Mouse (Mus musculus): ENCODE results near the gene Ggt1.

DNA sequence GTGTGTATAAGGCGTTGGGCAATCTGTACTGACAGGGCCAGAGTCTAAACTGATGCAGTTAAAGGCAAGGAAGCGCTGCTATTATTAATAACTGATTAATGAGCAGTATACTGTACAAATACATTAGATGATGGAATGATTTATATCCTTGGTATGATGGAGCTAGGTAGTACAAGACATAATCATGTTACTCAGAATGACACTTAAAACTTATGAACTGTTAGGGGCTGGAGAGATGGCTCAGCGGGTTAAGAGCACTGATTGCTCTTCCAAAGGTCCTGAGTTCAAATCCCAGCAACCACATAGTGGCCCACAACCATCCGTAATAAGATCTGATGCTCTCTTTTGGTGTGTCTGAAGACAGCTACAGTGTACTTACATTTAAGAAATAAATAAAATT, 45.8 kb downstream of the Ggt1 start:
- TF ChIP-seq CTCF (conservative IDR thresholded peaks at IDR 0.05; ENCODE audit: low read length) (no peak), POU5F1 (IDR thresholded peaks at IDR 0.05; ENCODE audit: borderline replicate concordance, low read length) (no peak), NANOG (IDR thresholded peaks at IDR 0.05; ENCODE audit: borderline replicate concordance, low read length) (no peak)
